Mouse (Mus musculus): Measurements from ENCODE around the gene Ears2. TPM values are rescaled to one million over a fixed set of nuclear protein-coding genes. Genes with fewer than 3 reads are reported as not detected.

Ears2 gene
- polyA plus RNA-seq, 1 experiment from 2014 or later: 16.3 TPM

Other genes with a start within 250 kb of the Ears2 start
- not detected in 2 replicates for gene Scnn1b, start 202.2 kb downstream of the Ears2 start, polyA plus RNA-seq (2014; fragmentation: Nextera tagmentation; extraction: Ambion mirVana)
- 14.5 and 19.1 TPM in 2 replicates for gene Cog7, start 85.6 kb downstream of the Ears2 start, polyA plus RNA-seq (2014; fragmentation: Nextera tagmentation; extraction: Ambion mirVana)
- 54.1 and 55.7 TPM in 2 replicates for gene Gga2, start 46.0 kb downstream of the Ears2 start, polyA plus RNA-seq (2014; fragmentation: Nextera tagmentation; extraction: Ambion mirVana)
- 94.1 and 94.6 TPM in 2 replicates for gene Ubfd1, start 88 bp downstream of the Ears2 start, polyA plus RNA-seq (2014; fragmentation: Nextera tagmentation; extraction: Ambion mirVana)
- gene Ndufab1, start 34.6 kb upstream of the Ears2 start, polyA plus RNA-seq (2014; fragmentation: Nextera tagmentation; extraction: Ambion mirVana): 688 and 709 TPM in 2 replicates
- 19.0 and 22.6 TPM in 2 replicates for gene Palb2, start 65.7 kb upstream of the Ears2 start, polyA plus RNA-seq (2014; fragmentation: Nextera tagmentation; extraction: Ambion mirVana)
- 140 and 141 TPM in 2 replicates for gene Dctn5, start 65.8 kb upstream of the Ears2 start, polyA plus RNA-seq (2014; fragmentation: Nextera tagmentation; extraction: Ambion mirVana)
- 114 and 129 TPM in 2 replicates for gene Plk1, start 92.2 kb upstream of the Ears2 start, polyA plus RNA-seq (2014; fragmentation: Nextera tagmentation; extraction: Ambion mirVana)
- 0.04 and 0.07 TPM in 2 replicates for gene Ern2, start 118.9 kb upstream of the Ears2 start, polyA plus RNA-seq (2014; fragmentation: Nextera tagmentation; extraction: Ambion mirVana)
- 0.20 and 0.29 TPM in 2 replicates for gene Chp2, start 152.2 kb upstream of the Ears2 start, polyA plus RNA-seq (2014; fragmentation: Nextera tagmentation; extraction: Ambion mirVana)
- gene Prkcb, start 221.5 kb upstream of the Ears2 start, polyA plus RNA-seq (2014; fragmentation: Nextera tagmentation; extraction: Ambion mirVana): 15.3 and 17.9 TPM in 2 replicates

All from midbrain, embryonic 11.5 days (tissue).